In genomic region chr9:118149407-118150402, GRCm38 (mm10) we compare ENCODE assay signal across 8 mouse cellular contexts. TPM values are rescaled to one million over a fixed set of nuclear protein-coding genes. Genes with fewer than 3 reads are reported as not detected.
DNase-seq lines count a peak whose midpoint lies in the region; ATAC-seq and TF ChIP-seq lines count a peak whose summit lies in the region.

Gene Cmc1 (minus strand): TSS chr9:118150177.

- TF ChIP-seq CTCF in bone marrow, adult 2 months (IDR thresholded peaks at IDR 0.05; ENCODE audit: control insufficient read depth, insufficient read depth, low read length), result no peak
- TF ChIP-seq CTCF in midbrain, postnatal 0 days (IDR thresholded peaks at IDR 0.05), result peak; percentile 56

- under 1% methylated on average over 55 of the region's 58 CpGs for WGBS in bone marrow, adult 2 months
- WGBS in embryonic facial prominence, embryonic 15.5 days, result under 1% methylated on average over 58 of the region's 58 CpGs
- under 1% methylated on average over 51 of the region's 58 CpGs for WGBS in limb, embryonic 14.5 days
- WGBS in midbrain, postnatal 0 days, result under 1% methylated on average over 58 of the region's 58 CpGs

- H3K27me3 ChIP-seq in embryonic facial prominence, embryonic 15.5 days, result no peaks in the 10 kb centered on the region
- no peaks in the 10 kb centered on the region for H3K27me3 ChIP-seq in limb, embryonic 14.5 days (ENCODE audit: control insufficient read depth, insufficient read depth, low read length)
- H3K27me3 ChIP-seq in midbrain, postnatal 0 days (ENCODE audit: insufficient read depth, low read length), result no peaks in the 10 kb centered on the region

- H3K9me3 ChIP-seq in embryonic facial prominence, embryonic 15.5 days (replicated peaks), result no peaks in the 10 kb centered on the region
- H3K9me3 ChIP-seq in limb, embryonic 14.5 days (ENCODE audit: control insufficient read depth, low read length), result no peaks in the 10 kb centered on the region
- no peaks in the 10 kb centered on the region for H3K9me3 ChIP-seq in midbrain, postnatal 0 days (ENCODE audit: low read length)

- H3K27ac ChIP-seq in bone marrow, adult 2 months (ENCODE audit: control insufficient read depth, insufficient read depth, low read depth, low read length, poor library complexity), result peak within 1 kb of the TSS; percentile 58
- peak within 1 kb of the TSS; percentile 80; the same call in 1 of the 2 replicates for H3K27ac ChIP-seq in embryonic facial prominence, embryonic 15.5 days (replicated peaks)
- H3K27ac ChIP-seq in limb, embryonic 14.5 days (replicated peaks; ENCODE audit: low read depth, low read length), result peak within 1 kb of the TSS; percentile 59; the same call in 1 of the 2 replicates
- peak within 1 kb of the TSS; percentile 70 for H3K27ac ChIP-seq in midbrain, postnatal 0 days (ENCODE audit: low read depth, low read length)

- H3K9ac ChIP-seq in embryonic facial prominence, embryonic 15.5 days, result peak within 1 kb of the TSS; percentile 53
- H3K9ac ChIP-seq in limb, embryonic 14.5 days (ENCODE audit: low read depth, low read length, severe bottlenecking), result peak within 1 kb of the TSS; percentile 80
- H3K9ac ChIP-seq in midbrain, postnatal 0 days (replicated peaks; ENCODE audit: low read length, poor library complexity, severe bottlenecking), result peak within 1 kb of the TSS; percentile 85

- peak; percentile 98 for DNase-seq in 416B (ENCODE audit: low read depth)
- DNase-seq in heart, adult 8-10 months (ENCODE audit: low spot score), result peak; percentile 96
- peak; percentile 99 for DNase-seq in kidney, adult 9 months
- peak; percentile 100 for DNase-seq in limb, embryonic 14.5 days (ENCODE audit: low spot score)
- DNase-seq in midbrain, postnatal 0 days (ENCODE audit: low spot score), result peak; percentile 99
- peak; percentile 73 to 76 for DNase-seq in spleen, postnatal 14 days (ENCODE audit: low spot score in 2 of 2)

- no peaks in the 10 kb centered on the region; the same call in 1 of the 2 replicates for H3K4me1 ChIP-seq in bone marrow, adult 2 months (ENCODE audit: control insufficient read depth, insufficient read depth, low read length)
- peaks cover 4% of the 10 kb centered on the region; the same call in 1 of the 2 replicates for H3K4me1 ChIP-seq in embryonic facial prominence, embryonic 15.5 days
- H3K4me1 ChIP-seq in limb, embryonic 14.5 days (ENCODE audit: control insufficient read depth, insufficient read depth, low read length), result peaks cover 11% of the 10 kb centered on the region
- peaks cover 3% of the 10 kb centered on the region; the same call in 1 of the 2 replicates for H3K4me1 ChIP-seq in midbrain, postnatal 0 days (ENCODE audit: insufficient read depth, low read length)

- peak within 1 kb of the TSS; percentile 52 for H3K4me2 ChIP-seq in embryonic facial prominence, embryonic 15.5 days (replicated peaks)
- peak within 1 kb of the TSS; percentile 76 for H3K4me2 ChIP-seq in limb, embryonic 14.5 days (replicated peaks; ENCODE audit: low read depth, low read length, severe bottlenecking)
- peak within 1 kb of the TSS; percentile 52 for H3K4me2 ChIP-seq in midbrain, postnatal 0 days (ENCODE audit: low read depth, low read length, poor library complexity, severe bottlenecking)

- peak; percentile 95 for ATAC-seq in embryonic facial prominence, embryonic 15.5 days (ENCODE audit: insufficient number of reproducible peaks, low FRiP score, low TSS enrichment, low read depth)
- ATAC-seq in limb, embryonic 14.5 days (ENCODE audit: low FRiP score, low read depth), result peak; percentile 98
- ATAC-seq in midbrain, postnatal 0 days (ENCODE audit: low FRiP score), result peak; percentile 95

- H3K36me3 ChIP-seq in embryonic facial prominence, embryonic 15.5 days, result no peaks in the 10 kb centered on the region
- no peaks in the 10 kb centered on the region for H3K36me3 ChIP-seq in limb, embryonic 14.5 days (ENCODE audit: control insufficient read depth, insufficient read depth, low read length)
- H3K36me3 ChIP-seq in midbrain, postnatal 0 days (ENCODE audit: insufficient read depth, low read length), result no peaks in the 10 kb centered on the region

- TF ChIP-seq POLR2A in bone marrow, adult 2 months (IDR thresholded peaks at IDR 0.05; ENCODE audit: borderline replicate concordance, control insufficient read depth, low read depth, low read length), result peak; percentile 36; the same call in 1 of the 2 replicates
- peak; percentile 89; the same call in 1 of the 2 replicates for TF ChIP-seq POLR2A in limb, embryonic 14.5 days (IDR thresholded peaks at IDR 0.05; ENCODE audit: borderline replicate concordance, extremely low read depth, insufficient read depth, insufficient read length)

- peak within 1 kb of the TSS; percentile 85 for H3K4me3 ChIP-seq in bone marrow, adult 2 months (replicated peaks; ENCODE audit: control insufficient read depth, low read depth, low read length)
- H3K4me3 ChIP-seq in embryonic facial prominence, embryonic 15.5 days (replicated peaks), result peak within 1 kb of the TSS; percentile 78
- H3K4me3 ChIP-seq in limb, embryonic 14.5 days (replicated peaks; ENCODE audit: low read length), result peak within 1 kb of the TSS; percentile 73
- peak within 1 kb of the TSS; percentile 86 for H3K4me3 ChIP-seq in midbrain, postnatal 0 days (ENCODE audit: low read depth, low read length)

RNA-seq across cellular contexts. Expression of gene Cmc1, which starts in this region (rescaled TPM):
- 15.4 and 22.3 TPM in 2 replicates for polyA plus RNA-seq in bone marrow, adult 2 months (2011; ENCODE audit: insufficient read depth, insufficient read length, low replicate concordance, missing spikeins)
- polyA plus RNA-seq in embryonic facial prominence, embryonic 15.5 days (2015; fragmentation: Nextera tagmentation; extraction: Ambion mirVana), result 33.7 and 38.3 TPM in 2 replicates
- 10 to 100 TPM; 19.6 to 29.4 (median 24.5) TPM for total RNA-seq in heart, adult 8-10 months (2022)
- 5.9 and 10.5 TPM in 2 replicates for polyA plus RNA-seq in limb, embryonic 14.5 days (2012; rRNA removed)
- 43.4 and 50.1 TPM in 2 replicates for polyA plus RNA-seq in limb, embryonic 14.5 days (2014; fragmentation: Nextera tagmentation; extraction: Ambion mirVana)
- 3.2 and 6.3 TPM in 2 replicates for total RNA-seq in midbrain, postnatal 0 days (2014; rRNA removed)
- 37.8 and 44.6 TPM in 2 replicates for polyA plus RNA-seq in midbrain, postnatal 0 days (2015; fragmentation: Nextera tagmentation; extraction: Ambion mirVana)

Comparison
In these comparisons a context has a peak if more than half of its experiments do, and no peak if none do; other contexts are left out.
1. Peak in every context shown above with its lines: DNase-seq, ATAC-seq, H3K4me3 ChIP-seq and H3K27ac ChIP-seq.